Mouse (Mus musculus) ES-Bruce4 (cell line): ENCODE results near the gene Zfp423.

Experiments used
- CTCF ChIP-seq: IDR thresholded peaks from one replicate; pipeline ENCODE4 v1.8.1; 2011; ENCODE audit warnings: low read depth, low read length
- POLR2A ChIP-seq: IDR thresholded peaks from one replicate; pipeline ENCODE4 v1.8.1; 2011; ENCODE audit warnings: low read length; ENCODE audit not compliant: insufficient read depth

- TF ChIP-seq CTCF = no peak
- no peak for TF ChIP-seq POLR2A
These were observed 96.3 kb downstream of the Zfp423 start for GRCm38 (mm10) chr8:87863128-87863527.
